Mouse (Mus musculus): ENCODE data around the gene Tmem217. TPM values are rescaled to one million over a fixed set of nuclear protein-coding genes. Genes with fewer than 3 reads are reported as not detected.

Gene Tmem217
- polyA plus RNA-seq, 1 experiment, result 0.29 TPM

GRCm38 (mm10) chr17:29542831-29543690 is 9.1 kb downstream of the Tmem217 start:
- H3K27me3 ChIP-seq (ENCODE audit: control insufficient read depth, insufficient read depth, low read length), result no peaks in the 10 kb centered on the region
- WGBS, result 86% methylated on average over 19 of the region's 19 CpGs
- no peaks in the 10 kb centered on the region for H3K4me1 ChIP-seq (ENCODE audit: control insufficient read depth, insufficient read depth, insufficient read length, low read length)
- no peaks in the 10 kb centered on the region for H3K36me3 ChIP-seq (ENCODE audit: control insufficient read depth, insufficient read depth, low read length)
- no peak overlapping the region for H3K4me3 ChIP-seq (ENCODE audit: low read depth, low read length)
- H3K27ac ChIP-seq (ENCODE audit: insufficient read depth, low read depth, low read length), result no peak overlapping the region
- TF ChIP-seq POLR2A (IDR thresholded peaks at IDR 0.05; ENCODE audit: low read depth, low read length) (no peak), CTCF (IDR thresholded peaks at IDR 0.05; ENCODE audit: extremely low read depth, insufficient read length, insufficient replicate concordance, low read depth, low read length) (no peak)

- no peak overlapping the region for H3K4me3 ChIP-seq (ENCODE audit: low read depth, low read length)
- H3K27ac ChIP-seq (ENCODE audit: insufficient read depth, low read depth, low read length), result no peak overlapping the region
- H3K36me3 ChIP-seq (ENCODE audit: control insufficient read depth, insufficient read depth, low read length), result no peaks in the 10 kb centered on the region
- TF ChIP-seq CTCF (IDR thresholded peaks at IDR 0.05; ENCODE audit: extremely low read depth, insufficient read length, insufficient replicate concordance, low read depth, low read length) (no peak), POLR2A (IDR thresholded peaks at IDR 0.05; ENCODE audit: low read depth, low read length) (no peak)
- no peaks in the 10 kb centered on the region for H3K27me3 ChIP-seq (ENCODE audit: control insufficient read depth, insufficient read depth, low read length)
- no peaks in the 10 kb centered on the region for H3K4me1 ChIP-seq (ENCODE audit: control insufficient read depth, insufficient read depth, insufficient read length, low read length)
- 31% methylated on average over 14 of the region's 14 CpGs for WGBS
Observed at GRCm38 (mm10) chr17:29541419-29541818, 10.8 kb downstream of the Tmem217 start.

GRCm38 (mm10) chr17:29540426-29540825 is 11.8 kb downstream of the Tmem217 start:
- 91% methylated on average over 8 of the region's 8 CpGs for WGBS
- no peak overlapping the region for H3K4me3 ChIP-seq (ENCODE audit: low read depth, low read length)
- TF ChIP-seq POLR2A (IDR thresholded peaks at IDR 0.05; ENCODE audit: low read depth, low read length) (no peak), CTCF (IDR thresholded peaks at IDR 0.05; ENCODE audit: extremely low read depth, insufficient read length, insufficient replicate concordance, low read depth, low read length) (no peak)
- H3K36me3 ChIP-seq (ENCODE audit: control insufficient read depth, insufficient read depth, low read length), result no peaks in the 10 kb centered on the region
- no peaks in the 10 kb centered on the region for H3K4me1 ChIP-seq (ENCODE audit: control insufficient read depth, insufficient read depth, insufficient read length, low read length)
- no peaks in the 10 kb centered on the region for H3K27me3 ChIP-seq (ENCODE audit: control insufficient read depth, insufficient read depth, low read length)
- no peak overlapping the region for H3K27ac ChIP-seq (ENCODE audit: insufficient read depth, low read depth, low read length)

- H3K4me3 ChIP-seq (ENCODE audit: low read depth, low read length), result no peak overlapping the region
- no peaks in the 10 kb centered on the region for H3K4me1 ChIP-seq (ENCODE audit: control insufficient read depth, insufficient read depth, insufficient read length, low read length)
- H3K27ac ChIP-seq (ENCODE audit: insufficient read depth, low read depth, low read length), result no peak overlapping the region
- no peaks in the 10 kb centered on the region for H3K36me3 ChIP-seq (ENCODE audit: control insufficient read depth, insufficient read depth, low read length)
- TF ChIP-seq CTCF (IDR thresholded peaks at IDR 0.05; ENCODE audit: extremely low read depth, insufficient read length, insufficient replicate concordance, low read depth, low read length) (no peak), POLR2A (IDR thresholded peaks at IDR 0.05; ENCODE audit: low read depth, low read length) (no peak)
- H3K27me3 ChIP-seq (ENCODE audit: control insufficient read depth, insufficient read depth, low read length), result no peaks in the 10 kb centered on the region
- WGBS, result 84% methylated on average over 11 of the region's 11 CpGs
Observed at GRCm38 (mm10) chr17:29533866-29534265, 18.3 kb downstream of the Tmem217 start.

GRCm38 (mm10) chr17:29531757-29532384 is 20.3 kb downstream of the Tmem217 start:
- H3K36me3 ChIP-seq (ENCODE audit: control insufficient read depth, insufficient read depth, low read length), result no peaks in the 10 kb centered on the region
- H3K4me1 ChIP-seq (ENCODE audit: control insufficient read depth, insufficient read depth, insufficient read length, low read length), result no peaks in the 10 kb centered on the region
- 68% methylated on average over 10 of the region's 10 CpGs for WGBS
- no peak overlapping the region for H3K4me3 ChIP-seq (ENCODE audit: low read depth, low read length)
- H3K27ac ChIP-seq (ENCODE audit: insufficient read depth, low read depth, low read length), result no peak overlapping the region
- no peak for TF ChIP-seq POLR2A (IDR thresholded peaks at IDR 0.05; ENCODE audit: low read depth, low read length)
- TF ChIP-seq CTCF (IDR thresholded peaks at IDR 0.05; ENCODE audit: extremely low read depth, insufficient read length, insufficient replicate concordance, low read depth, low read length), result no peak
- no peaks in the 10 kb centered on the region for H3K27me3 ChIP-seq (ENCODE audit: control insufficient read depth, insufficient read depth, low read length)

- Histone ChIP-seq H3K36me3 (ENCODE audit: control insufficient read depth, insufficient read depth, low read length) (no peaks in the 10 kb centered on the region), H3K27me3 (ENCODE audit: control insufficient read depth, insufficient read depth, low read length) (no peaks in the 10 kb centered on the region), H3K4me3 (ENCODE audit: low read depth, low read length) (no peak overlapping the region), H3K4me1 (ENCODE audit: control insufficient read depth, insufficient read depth, insufficient read length, low read length) (no peaks in the 10 kb centered on the region), H3K27ac (ENCODE audit: insufficient read depth, low read depth, low read length) (no peak overlapping the region)
- TF ChIP-seq POLR2A (IDR thresholded peaks at IDR 0.05; ENCODE audit: low read depth, low read length) (no peak), CTCF (IDR thresholded peaks at IDR 0.05; ENCODE audit: extremely low read depth, insufficient read length, insufficient replicate concordance, low read depth, low read length) (peak; percentile 20; the same call in 1 of the 2 replicates)
- WGBS, result 69% methylated on average over 9 of the region's 9 CpGs
Observed at GRCm38 (mm10) chr17:29531278-29531677, 20.9 kb downstream of the Tmem217 start.

- Histone ChIP-seq H3K27ac (ENCODE audit: insufficient read depth, low read depth, low read length) (no peak overlapping the region), H3K27me3 (ENCODE audit: control insufficient read depth, insufficient read depth, low read length) (no peaks in the 10 kb centered on the region), H3K4me1 (ENCODE audit: control insufficient read depth, insufficient read depth, insufficient read length, low read length) (no peaks in the 10 kb centered on the region), H3K36me3 (ENCODE audit: control insufficient read depth, insufficient read depth, low read length) (no peaks in the 10 kb centered on the region), H3K4me3 (ENCODE audit: low read depth, low read length) (no peak overlapping the region)
- TF ChIP-seq POLR2A (IDR thresholded peaks at IDR 0.05; ENCODE audit: low read depth, low read length) (no peak), CTCF (IDR thresholded peaks at IDR 0.05; ENCODE audit: extremely low read depth, insufficient read length, insufficient replicate concordance, low read depth, low read length) (no peak)
- WGBS, result 77% methylated on average over 6 of the region's 6 CpGs
Observed at GRCm38 (mm10) chr17:29530508-29530907, 21.7 kb downstream of the Tmem217 start.

Data from small intestine, adult 2 months (tissue).